Mouse (Mus musculus): ENCODE measurements at regions not wholly inside any gene's neighbourhood (a gene's known extent, or its start where the extent isn't known, plus 50 kb on each side); places are given as distances from the start of the nearest gene placed in this dataset.

DNA sequence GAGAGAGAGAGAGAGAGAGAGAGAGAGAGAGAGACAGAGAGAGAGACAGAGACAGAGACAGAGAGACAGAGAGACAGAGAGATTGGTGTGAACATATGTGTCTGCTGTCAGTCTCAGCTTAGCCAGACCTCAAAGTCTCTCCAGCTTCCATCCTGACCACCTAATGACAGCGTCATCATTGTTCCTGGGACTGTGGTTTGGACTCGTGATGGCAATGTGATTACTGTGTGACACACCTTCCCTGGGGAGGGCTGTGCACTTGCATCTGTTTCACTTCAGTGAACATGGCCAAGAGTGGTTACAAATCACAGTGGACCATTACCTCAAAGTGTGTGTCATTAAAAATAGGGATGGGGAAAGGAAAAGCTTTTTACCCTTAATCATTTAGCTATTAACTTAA, 477.2 kb upstream of the Gm9747 start:
- no peak for TF ChIP-seq FLI1 (IDR thresholded peaks at IDR 0.05; ENCODE audit: low read length)
- no peak for TF ChIP-seq GATA1 (IDR thresholded peaks at IDR 0.05; ENCODE audit: borderline replicate concordance, low read length)
